Mouse (Mus musculus) splenic B cell, adult 2 months (primary cell): ENCODE data around the gene Fam19a5.

Source experiments
- DNase-seq: peaks from one replicate; pipeline ENCODE4 v3.0.0-alpha.2; 2011; ENCODE audit warnings: low read depth, low spot score
- H3K27me3 ChIP-seq: 2 replicates; pipeline ENCODE4 v1.6.1; 2012; ENCODE audit warnings: mild to moderate bottlenecking, low read length, moderate library complexity, mixed read lengths; ENCODE audit not compliant: control insufficient read depth, poor library complexity, insufficient read depth, severe bottlenecking
- H3K36me3 ChIP-seq: 2 replicates; pipeline ENCODE4 v1.6.1; 2012; ENCODE audit warnings: mild to moderate bottlenecking, low read length, moderate library complexity, mixed read lengths; ENCODE audit not compliant: control insufficient read depth, poor library complexity, insufficient read depth, severe bottlenecking

Fam19a5 gene

GRCm38 (mm10) chr15:87712221-87712620 is 168.1 kb downstream of the Fam19a5 start:
- H3K36me3 ChIP-seq, result no peaks in the 10 kb centered on the region
- DNase-seq, result no peak
- no peaks in the 10 kb centered on the region for H3K27me3 ChIP-seq

- DNase-seq, result no peak
- H3K36me3 ChIP-seq, result no peaks in the 10 kb centered on the region
- no peaks in the 10 kb centered on the region for H3K27me3 ChIP-seq
Measured at GRCm38 (mm10) chr15:87715037-87715676, 171.1 kb downstream of the Fam19a5 start.

- H3K36me3 ChIP-seq, result no peaks in the 10 kb centered on the region
- no peaks in the 10 kb centered on the region for H3K27me3 ChIP-seq
- DNase-seq, result no peak
Measured at GRCm38 (mm10) chr15:87717056-87717455, 173.0 kb downstream of the Fam19a5 start.

DNA sequence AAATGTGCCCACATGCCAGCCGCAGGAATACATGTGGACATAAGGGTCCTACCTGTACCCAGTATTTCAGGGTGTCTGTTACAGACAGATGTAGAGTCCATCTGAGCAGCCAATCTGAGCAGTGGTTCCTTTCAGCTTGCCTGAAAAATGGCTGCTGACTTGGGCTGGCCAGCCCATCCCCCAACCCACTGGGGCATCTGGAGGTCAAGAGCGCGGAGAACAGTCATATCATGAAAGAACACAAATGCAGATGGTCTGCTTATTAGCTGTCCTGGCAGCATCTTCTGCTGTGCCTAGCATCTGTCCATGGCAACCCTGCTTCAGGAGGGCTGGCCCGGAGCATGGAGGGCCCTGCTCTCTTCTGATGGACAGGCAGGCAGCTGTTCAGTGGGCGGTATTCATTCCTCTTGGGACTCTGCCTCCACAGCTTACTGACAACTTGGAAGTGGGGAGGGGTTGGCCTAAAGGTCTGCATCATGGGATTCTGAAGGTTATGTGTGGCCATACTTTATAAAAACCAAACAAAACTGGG is 179.4 kb downstream of the Fam19a5 start:
- no peak for DNase-seq
- Histone ChIP-seq H3K36me3 (no peaks in the 10 kb centered on the region), H3K27me3 (no peaks in the 10 kb centered on the region)

DNA sequence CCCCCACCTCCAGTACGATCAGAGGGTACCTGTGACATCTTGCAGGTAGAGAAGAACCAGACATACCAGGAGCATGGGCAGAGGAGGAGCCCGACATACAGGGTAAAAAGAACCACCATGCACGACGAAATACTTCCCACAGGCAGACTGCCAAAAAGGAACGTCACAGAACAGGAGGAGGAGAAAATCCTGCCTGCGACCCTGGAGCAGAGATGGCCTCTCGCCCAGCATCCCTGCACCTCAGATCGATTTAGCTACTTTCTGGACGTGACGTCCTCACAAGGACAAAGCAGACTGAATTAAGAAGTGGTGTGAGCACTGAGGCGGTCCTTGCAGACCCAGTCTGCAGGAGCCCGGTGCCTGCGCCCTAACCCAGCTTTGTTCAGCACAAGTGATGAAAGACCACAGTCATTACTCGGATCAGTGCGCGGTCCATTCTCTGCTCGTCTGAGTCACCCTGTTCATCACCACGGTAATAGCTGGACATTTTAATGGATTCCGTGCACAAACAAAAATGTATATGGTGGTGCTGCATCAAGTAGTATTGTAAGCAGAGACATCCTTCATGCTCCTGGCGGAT is 182.6 kb downstream of the Fam19a5 start:
- DNase-seq, result no peak
- Histone ChIP-seq H3K36me3 (no peaks in the 10 kb centered on the region), H3K27me3 (no peaks in the 10 kb centered on the region)

DNA sequence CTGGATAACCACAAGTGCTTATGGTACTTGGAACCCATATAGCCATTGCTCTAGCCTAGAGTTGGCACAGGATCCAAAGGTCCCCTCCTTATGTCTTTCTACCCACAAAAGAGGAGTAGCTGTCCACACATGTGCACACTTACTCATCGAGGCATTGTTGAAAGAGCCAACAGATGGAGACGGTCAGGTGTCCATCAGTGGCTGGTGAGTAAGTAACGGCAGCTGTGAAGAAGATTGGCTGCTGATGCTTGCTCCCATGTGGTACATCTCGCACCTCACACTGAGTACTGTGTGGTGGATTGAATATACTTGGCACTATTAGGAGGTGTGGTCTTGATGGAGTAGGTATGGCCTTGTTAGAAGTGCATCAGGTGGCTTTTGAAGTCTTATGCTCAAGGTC is 192.2 kb downstream of the Fam19a5 start:
- no peaks in the 10 kb centered on the region for H3K27me3 ChIP-seq
- no peak for DNase-seq
- no peaks in the 10 kb centered on the region for H3K36me3 ChIP-seq

- H3K27me3 ChIP-seq, result no peaks in the 10 kb centered on the region
- no peaks in the 10 kb centered on the region for H3K36me3 ChIP-seq
- DNase-seq, result no peak
Measured at GRCm38 (mm10) chr15:87755482-87755881, 211.4 kb downstream of the Fam19a5 start.

- Histone ChIP-seq H3K36me3 (no peaks in the 10 kb centered on the region), H3K27me3 (no peaks in the 10 kb centered on the region)
- no peak for DNase-seq
Measured at GRCm38 (mm10) chr15:87765876-87766275, 221.8 kb downstream of the Fam19a5 start.

DNA sequence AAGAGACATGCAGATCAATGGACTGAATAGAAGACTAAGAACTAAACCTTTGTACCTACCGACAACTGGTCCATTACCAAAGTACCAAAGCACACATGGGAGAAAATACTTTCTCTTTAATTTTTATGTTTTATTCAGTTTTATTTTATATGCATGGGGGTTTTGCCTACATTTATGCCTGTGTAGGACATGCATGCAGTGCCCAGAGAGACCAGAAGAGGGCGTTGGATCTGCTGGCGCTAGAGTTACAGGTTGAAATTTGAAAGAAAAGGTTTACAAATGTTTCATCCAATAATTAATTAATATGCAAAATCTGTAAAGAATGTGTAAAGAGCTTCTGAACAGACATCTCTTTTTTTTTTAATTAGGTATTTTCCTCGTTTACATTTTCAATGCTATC is 229.9 kb downstream of the Fam19a5 start:
- Histone ChIP-seq H3K27me3 (no peaks in the 10 kb centered on the region), H3K36me3 (no peaks in the 10 kb centered on the region)
- DNase-seq, result no peak

DNA sequence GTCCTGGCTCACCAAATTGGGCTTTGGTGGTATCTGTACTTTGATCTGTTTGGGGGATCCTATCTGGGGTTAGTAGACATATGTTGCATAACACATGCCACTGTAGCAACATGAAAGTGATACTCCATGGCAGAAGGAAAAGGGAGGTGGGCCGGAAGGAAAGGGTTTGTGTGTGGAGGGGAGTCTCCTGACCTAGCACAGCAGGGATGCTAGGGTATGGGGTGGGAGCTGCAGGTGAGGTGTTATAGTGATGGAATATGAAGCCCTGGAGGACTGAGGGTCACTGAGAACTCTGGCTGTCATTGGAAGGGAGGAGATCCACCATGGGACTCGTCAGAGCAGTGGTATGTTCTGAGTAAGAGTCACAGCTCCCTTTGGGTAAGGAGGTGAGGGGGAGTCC is 239.2 kb downstream of the Fam19a5 start:
- Histone ChIP-seq H3K27me3 (no peaks in the 10 kb centered on the region), H3K36me3 (no peaks in the 10 kb centered on the region)
- no peak for DNase-seq

DNA sequence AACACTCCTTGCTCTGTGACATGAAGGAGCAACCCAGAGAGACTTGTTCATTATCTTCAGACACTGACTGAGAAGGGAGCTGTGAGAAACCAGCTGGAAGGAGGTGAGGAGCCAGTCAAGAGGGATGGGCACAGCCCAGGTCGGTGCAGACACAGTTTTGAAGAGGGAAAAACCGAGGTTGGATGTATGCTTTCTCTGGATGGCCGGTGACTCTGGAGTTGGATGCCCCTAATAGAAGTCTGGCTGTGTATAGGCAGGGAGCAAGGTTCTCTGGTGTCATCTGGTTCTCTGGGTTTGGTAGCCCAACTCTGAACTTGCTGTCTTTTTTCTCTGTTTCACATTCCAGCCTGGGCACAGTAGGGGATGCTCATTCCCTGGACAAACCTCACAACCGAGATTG is 245.6 kb downstream of the Fam19a5 start:
- H3K36me3 ChIP-seq, result no peaks in the 10 kb centered on the region
- no peaks in the 10 kb centered on the region for H3K27me3 ChIP-seq
- DNase-seq, result no peak

DNA sequence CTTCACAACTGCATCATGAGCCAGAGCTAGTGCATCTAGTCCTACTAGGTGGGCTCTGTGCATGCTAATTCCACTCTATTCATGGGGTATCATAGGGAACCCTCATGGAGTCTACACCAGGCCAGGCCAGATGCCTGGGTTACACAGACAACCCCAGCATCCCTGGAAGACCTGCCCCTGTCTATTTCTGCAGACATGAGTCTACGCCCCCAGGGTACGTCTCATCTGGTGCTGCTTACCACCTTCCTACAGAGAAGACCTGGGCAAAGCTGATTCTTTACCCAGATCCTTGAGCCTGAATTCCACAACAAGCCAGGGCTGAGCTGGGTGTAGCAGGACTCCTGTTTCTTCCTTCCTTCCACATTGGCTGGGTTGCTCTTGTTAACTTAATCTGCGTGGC is 249.6 kb downstream of the Fam19a5 start:
- Histone ChIP-seq H3K27me3 (no peaks in the 10 kb centered on the region), H3K36me3 (no peaks in the 10 kb centered on the region)
- no peak for DNase-seq

DNA sequence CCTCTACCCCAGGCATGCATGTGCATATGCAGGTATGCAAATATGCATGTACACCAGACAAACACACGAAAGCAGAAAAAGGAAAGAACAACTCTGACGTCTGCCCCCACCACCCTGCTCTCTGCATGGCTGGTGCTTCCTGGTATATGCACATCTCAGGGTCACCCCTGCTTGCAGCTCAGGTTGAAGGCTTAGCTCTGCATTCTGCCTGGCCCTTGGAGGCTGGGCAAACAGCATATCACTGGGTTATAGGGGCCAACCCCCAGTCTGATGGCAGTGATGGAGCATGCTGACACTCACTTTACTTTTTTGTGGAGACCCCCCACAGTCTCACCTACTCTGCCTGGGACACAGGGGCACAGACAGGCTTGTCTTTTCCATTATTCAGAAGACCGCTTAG is 252.5 kb downstream of the Fam19a5 start:
- no peak for DNase-seq
- no peaks in the 10 kb centered on the region for H3K27me3 ChIP-seq
- H3K36me3 ChIP-seq, result no peaks in the 10 kb centered on the region
